Mouse (Mus musculus) cerebellum, postnatal 4 days (tissue): ENCODE results near the gene Crlf3.

Source experiments
- DNase-seq, 2 experiments: peaks; one replicate each; pipeline ENCODE4 v3.0.0; 2022; ENCODE audit warnings: low spot score in 2 of 2, mixed read lengths in 1 of 2

Crlf3 gene

DNA sequence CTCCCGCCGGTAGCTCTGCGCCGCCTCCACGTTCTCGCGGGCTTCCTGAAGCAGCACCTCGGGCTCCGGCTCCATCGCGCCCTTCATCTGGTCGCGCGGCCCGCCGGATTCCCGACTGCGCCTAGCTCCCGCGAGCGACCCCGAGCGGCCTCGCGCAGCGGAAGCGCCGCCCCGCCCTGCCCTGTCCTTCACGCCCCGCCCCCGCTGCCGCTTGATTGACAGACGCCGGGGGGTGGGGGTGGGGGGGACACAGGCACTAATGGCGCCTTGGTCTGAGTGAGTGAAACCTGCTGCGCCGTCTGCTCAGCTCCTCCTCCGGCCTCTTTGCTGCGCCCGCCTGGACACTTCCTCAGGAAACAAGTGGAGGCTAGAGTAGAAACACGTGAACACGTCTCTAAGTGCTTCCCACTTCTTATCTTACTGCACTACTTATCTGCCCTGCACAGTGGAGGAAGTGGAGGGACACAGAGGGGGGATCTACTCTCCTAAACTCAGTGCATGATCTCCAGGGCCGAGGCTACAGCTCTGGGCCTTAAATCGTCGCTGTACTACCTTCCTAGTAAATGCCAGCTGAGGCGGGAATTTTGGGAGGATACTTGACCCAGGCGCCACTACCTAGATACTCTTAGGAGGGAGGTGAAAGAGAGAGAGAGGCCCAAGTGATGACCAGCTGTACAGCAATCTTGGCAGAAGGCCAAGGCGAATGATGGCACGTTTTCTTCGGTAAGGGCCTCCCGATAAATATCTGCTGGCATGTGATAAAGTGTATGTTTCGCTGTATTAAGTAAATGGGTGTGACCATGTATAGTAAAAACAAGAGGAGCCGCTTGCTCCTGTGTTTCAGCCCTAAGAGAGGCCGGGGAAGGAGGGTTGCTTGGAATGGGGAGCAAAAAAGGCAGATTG, at the start of gene Crlf3:
Gene Crlf3 (minus strand): TSS at position 166 of the 903 bp plus-strand sequence.
- DNase-seq = peak; percentile 85 to 92

DNA sequence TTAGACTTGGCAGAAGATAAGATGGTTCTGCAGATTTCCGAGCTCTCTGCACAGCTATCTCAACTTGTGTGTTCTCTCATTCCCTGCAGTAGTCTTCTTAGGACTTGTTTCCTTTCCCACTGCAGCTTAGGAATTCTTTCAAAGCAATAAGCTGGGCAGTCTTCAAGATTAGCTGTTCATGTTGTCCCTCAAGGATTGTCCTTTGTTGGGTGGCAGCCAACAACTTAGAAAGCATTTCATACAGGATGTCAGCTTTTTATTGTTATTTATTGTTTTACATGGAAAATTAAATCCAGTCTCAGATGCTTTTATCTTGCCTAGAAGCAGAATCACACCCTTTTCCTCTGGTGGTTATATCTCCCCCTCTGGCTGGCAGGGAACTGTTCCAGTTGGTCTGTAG, 35.6 kb upstream of the Crlf3 start:
- DNase-seq = no peak

DNA sequence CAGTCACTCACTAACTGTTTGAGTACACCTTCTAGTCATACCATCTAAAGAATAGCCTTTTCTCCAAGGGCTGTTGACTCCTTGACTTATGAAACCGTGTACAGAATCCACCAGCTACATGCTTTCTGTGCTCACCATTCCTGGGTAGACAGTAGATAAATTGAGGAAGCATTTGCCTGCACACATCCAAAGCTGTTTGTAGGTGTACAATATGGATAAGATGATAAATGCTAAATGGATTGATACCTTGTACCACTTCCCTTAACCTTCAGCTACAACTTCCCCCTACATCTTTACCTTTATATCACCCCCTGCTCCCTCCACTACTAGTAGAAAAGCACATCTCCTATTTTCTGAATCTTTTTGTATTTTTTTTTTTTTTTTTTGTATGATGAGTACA, 23.6 kb upstream of the Crlf3 start:
- no peak for DNase-seq

DNA sequence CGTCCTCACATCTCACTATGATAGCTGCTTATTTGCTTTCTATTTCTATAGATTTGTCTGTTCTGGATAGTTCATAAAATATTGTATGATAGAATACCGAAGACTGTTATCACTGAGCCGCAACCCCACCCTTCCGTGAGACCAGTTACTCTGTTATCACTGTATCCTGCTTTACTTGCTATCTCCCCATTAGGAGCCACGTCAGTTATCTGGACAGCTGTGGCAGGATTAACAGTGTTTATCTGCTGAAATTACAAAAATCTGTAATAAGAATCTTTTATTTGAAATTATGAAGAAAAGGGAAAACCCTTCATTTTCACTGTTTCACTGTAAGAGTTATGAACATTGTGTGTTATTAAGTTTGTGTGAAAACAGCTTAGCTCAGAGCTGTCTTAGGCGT, 20.5 kb upstream of the Crlf3 start:
- no peak for DNase-seq

DNA sequence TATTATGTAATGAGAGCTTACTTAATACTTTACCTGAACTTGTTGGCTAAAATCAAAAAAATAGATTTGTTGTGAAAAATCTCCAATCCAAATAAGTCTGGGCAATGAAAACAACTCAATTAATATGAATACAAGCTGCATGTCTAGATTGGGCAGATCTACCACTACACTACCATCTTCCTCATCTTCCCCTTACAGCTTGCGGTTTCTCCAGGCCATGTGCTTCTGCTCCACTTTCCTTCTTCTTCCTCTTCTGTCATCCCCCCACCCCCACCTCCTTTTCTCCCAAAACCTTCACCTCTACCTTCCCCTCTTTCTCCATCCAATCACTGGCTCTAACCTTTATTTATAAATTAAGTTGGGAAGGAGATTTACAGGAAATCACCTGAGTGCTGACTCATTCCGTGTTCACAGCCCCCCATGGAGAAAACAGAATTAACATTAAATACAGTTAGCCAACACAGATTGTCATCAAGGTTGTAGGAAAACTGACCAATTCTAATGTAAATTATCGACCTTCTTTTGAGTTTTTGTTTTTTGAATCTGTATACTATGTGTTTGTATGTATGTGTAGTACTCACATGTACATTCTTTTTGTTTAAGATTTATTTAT, 17.8 kb upstream of the Crlf3 start:
- DNase-seq = no peak

DNA sequence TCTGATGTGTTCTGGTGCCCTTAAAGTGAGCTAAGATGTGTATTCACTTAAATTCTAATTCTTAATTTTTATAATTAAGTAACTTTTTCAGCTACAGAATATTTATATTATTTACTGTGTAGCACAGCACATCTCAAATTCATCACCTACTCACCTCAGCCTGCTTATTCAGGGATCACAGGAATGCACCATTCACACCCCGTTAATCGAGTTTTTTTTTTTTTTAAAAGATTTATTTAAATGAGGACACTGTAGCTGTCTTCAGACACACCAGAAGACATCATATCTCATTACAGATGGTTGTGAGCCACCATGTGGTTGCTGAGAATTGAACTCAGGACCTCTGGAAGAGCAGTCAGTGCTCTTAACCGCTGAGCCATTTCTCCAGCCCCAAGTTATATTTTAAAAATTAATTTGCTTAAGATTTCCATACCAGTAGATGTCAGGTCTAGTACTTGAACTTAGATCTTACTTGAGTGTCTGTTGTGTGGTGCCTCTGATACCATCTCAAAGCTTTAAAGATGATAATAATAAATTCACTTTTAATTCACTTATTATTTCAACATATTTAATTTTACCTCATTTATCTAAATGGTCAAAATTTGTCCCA, 9.9 kb upstream of the Crlf3 start:
- DNase-seq = no peak

DNA sequence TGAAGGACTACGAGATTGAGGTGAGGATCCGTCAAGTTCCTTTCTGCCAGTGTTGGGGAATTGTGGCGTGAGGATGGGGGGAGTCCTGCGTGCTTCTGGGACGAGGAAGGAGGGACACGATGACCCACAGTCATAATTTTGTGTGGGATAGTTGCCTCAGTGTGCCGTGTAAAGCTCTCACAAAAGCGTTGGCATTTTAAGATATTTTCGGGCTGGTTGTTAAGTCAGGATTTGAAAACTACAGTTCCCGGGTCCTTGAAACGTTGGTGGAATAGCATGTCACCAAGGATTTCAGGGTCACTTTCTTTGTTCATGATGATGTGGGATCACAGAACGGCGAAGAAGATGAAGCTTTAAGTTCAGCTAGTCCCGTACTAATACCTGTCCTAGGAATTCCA, 9.0 kb upstream of the Crlf3 start:
- no peak for DNase-seq

DNA sequence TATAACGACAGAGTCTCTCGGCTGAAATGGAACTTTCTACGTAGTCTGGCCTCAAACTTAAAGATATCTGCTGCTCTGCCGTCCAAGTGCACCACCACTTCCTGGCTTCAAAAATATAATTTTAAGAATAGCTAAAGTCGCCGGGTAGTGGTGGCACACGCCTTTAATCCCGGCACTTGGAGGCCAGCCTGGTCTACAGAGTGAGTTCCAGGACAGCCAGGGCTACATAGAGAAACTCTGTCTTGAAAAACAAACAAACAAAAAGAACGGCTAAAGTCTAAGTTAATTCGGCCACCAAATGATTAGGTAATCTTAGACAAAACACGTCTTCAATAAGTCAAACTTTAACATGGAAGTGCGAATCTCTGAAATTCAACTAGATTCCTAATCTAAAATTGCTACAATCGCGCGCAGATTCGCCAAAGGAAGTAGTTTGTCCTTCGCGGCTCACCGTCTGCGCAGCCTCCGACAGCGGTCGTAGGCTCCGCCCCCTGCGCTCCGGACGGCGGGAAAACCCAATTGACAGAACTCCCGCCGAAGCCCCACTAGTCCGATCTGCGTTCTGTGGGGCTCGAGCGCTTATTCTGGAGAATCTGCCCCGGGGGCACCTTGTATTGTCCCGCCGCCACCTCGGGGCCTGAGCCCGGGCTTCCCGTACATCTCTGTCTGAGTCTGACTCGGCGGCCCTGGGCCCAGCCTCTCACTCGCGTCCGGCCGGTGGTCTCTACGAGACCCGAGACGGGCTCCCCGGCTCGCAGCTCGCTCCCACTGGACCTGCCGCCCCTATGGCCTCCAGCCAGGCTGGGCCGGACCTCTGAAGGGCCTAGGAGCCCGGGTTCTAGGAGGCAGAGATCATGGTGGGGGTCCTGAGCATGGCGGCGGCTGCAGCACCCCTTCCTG, 8.4 kb upstream of the Crlf3 start, which contains the start of gene Atad5:
Gene Atad5 (plus strand): TSS at position 484 of the 900 bp plus-strand sequence.
- DNase-seq = peak; percentile 92 to 95

DNA sequence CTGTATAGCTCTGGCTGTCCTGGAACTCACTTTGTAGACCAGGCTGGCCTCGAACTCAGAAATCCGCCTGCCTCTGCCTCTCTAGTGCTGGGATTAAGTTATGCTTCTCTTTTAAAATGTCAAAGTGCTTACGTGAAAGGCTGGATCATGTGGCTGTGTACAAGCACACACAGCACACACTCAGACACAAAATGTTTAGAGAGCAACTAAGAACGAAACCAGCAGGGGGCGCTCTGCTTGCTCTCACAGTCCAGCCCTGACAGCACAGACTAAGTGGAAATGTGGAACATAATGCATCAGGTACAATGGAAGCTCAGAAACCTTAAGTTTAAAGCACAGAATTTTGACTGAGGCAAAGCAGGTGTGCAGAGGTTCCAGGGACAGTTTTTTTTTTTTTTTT, 6.1 kb upstream of the Crlf3 start:
- DNase-seq = peak; percentile 49 to 80

DNA sequence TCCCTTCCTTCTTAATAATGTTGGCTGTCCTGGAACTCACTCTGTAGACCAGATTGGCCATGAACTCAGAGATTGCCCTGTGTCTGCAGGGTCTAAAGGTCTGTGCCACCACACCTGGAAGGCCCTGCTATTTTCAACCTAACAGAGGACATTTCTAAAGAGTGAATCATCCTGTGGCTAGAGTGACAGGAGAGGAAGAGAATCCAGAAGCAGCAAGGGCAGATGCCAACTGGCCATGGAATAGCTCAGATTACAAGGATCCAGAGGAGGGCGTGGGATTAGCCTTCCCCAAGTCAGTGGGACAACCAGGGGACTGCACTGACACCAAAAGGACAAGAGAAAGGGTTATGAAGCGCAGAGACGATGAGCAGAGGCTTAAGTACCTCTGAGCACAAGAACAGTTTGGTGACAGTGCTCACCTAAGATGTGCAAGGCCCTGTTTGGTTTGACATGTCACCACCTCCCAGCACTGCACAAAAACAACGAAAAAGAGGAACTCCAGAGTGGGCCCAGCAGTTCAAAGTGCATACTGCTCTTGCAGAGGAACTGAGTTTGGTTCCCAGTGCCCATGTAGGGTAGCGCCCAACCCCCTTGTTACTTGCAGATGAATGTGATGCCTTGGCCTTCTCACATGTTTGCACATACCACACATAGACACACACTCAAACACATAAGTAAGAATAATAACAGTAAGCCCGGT, 4.7 kb upstream of the Crlf3 start:
- DNase-seq = no peak

DNA sequence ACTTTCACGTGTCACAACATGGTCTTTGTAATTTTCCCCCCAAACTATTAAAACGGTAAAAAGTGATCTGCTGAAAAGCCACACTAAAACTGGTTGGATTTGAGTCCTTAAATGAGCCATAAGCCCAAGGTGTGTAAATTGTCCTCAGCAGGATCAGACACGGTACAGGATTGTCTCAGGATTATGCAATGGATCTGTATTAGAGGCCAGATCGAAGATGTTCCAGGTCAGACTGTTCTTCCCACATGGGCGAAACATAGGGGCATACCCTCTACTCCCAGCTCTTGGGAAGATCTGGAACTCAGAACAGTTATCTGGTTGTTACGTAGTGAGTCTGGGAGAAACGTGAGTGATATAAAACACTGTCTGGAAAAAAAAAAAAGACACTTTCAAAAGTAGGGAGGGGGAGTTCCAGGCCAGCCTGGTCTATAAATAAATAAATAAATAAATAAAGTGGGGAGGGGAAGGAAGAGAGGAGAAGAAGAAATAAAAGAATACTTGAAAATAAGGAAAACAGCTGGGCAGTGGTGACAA, 1.1 kb upstream of the Crlf3 start:
- DNase-seq = no peak

DNA sequence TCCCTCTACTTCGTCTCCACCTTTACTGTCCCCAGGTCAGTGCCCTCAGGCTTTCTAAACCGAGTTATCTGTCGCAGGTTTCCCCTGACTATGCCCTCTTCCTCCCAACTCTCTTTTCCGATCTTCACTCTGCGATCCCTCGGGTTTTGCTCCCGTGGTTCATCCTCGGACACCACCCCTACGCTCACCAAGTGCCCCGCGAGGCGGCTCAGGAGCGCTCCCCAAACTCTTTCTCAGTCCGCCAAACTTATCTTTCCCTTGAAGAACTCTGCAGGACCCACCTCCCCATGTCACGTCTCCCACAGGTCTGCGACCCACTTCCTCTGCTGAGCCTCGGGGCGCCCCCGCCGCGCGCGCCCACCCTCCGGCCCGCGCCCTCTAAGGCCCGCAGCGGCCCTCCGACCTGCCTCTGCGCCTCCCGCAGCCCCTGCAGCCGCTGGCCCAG, 388 bp downstream of the Crlf3 start:
- DNase-seq = no peak

DNA sequence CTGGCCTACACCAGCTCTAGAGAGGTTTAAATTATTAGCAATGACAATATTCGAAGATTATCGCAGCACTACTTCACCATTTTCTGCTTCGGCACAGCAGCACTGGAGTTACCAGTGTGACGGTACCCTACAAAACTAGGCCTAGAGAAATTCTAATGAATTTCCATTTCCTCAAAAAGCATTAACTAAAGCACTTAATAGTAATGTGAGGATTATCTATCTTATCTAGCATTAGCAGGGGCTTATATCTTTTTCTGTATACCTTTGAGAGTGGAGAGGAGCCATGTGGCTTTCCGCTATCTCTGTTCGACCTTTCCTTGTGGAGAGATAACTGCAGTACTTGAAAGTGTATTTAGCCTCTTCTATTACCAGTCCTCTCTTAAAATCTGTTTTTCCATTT, 1.0 kb downstream of the Crlf3 start:
- DNase-seq = no peak

DNA sequence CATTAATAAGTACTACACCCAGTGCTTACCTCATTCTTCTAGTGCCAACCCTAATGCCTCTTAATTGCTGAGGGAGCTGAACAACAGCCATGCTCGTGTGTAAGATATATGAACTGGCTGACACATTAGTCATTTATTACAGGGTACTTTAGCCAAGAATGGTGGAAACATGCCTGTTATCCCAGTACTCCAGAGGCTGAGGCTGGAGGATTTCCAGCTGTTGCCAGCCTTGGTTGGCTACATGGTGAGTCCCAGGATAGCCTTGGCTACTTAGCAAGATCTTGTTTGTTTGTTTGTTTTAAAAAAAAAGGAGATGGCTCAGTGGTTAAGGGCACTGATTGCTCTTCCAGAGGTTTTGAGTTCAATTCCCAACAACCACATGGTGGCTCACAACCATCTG, 2.0 kb downstream of the Crlf3 start:
- no peak for DNase-seq

DNA sequence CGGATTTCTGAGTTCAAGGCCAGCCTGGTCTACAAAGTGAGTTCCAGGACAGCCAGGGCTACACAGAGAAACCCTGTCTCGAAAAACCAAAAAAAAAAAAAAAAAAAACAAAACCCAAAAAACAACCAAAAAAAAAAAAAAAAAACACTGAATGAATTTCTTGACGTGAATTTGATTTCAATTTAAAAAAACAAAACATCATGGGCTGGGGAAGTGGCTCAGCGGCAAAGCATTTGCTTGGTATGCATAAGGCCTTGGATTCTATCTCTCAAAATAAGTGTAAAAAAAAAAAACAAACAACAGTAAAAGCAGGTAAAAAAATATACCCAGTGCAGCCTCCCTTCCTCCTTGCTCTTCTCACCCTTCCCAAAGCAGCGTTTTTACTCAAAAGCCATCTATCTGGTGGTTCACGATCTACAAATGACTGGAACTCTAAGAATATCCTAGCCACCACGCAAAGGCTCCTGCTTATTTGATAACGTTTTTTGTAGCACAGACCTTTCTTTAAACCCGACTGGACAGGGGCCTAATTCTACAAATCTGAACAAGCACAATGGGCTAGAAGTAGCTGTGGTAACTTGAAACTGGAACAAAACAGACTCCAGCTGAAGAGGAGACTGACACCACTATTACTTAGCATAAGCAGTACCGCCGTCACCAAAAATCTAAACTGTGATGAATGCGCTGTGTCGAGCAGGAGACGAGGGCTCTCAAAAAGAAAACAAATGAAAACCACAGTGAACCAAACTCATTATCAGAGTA, 2.8 kb downstream of the Crlf3 start:
- no peak for DNase-seq

DNA sequence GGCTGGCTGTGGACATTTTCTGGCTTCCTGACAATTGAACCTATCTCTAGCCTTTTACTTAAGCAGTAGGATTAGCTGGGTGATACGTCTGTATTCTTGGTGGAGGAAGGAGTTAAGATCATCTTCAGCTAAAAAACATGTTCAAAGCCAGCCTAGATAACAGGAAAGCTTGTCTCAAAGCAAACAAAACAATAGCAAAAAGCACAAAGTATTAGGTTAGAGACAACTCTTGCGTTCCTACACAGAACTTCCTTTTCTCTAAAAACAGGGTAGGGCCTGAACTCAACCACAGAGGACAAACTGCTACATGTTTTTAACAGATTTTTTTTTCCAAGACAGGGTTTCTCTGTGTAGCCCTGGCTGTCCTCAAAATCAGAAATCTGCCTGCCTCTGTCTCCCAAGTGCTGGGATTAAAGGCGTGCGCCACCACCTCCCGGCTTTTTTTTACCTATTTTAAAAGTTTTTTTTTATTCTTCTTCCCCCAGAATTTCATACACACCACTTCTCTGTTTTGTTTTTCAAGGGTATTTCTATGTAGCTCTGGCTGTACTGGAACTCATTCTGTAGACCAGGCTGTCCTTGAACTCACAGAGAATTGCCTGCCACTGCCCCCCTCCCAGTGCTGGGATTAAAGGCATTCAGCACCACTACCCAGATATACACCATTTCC, 5.0 kb downstream of the Crlf3 start:
- DNase-seq = no peak

DNA sequence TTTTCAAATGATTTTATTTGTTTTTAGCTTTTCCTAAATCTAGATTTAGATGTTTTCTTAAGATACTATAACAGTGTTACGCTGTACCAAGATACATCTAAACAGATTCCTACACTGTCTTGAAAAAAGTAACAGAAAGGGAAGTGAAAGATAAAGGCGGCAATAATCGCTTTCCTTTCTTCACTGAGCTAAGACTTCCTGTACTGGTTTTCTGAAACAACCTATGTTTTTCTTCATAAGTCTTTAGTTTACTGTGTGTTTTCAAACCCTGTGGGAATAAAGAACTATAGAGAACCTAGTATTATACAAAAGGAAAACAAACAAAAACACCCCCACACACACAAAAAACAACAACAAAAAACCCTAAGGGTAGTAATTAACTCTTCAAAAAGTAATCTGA, 8.4 kb downstream of the Crlf3 start:
- no peak for DNase-seq

DNA sequence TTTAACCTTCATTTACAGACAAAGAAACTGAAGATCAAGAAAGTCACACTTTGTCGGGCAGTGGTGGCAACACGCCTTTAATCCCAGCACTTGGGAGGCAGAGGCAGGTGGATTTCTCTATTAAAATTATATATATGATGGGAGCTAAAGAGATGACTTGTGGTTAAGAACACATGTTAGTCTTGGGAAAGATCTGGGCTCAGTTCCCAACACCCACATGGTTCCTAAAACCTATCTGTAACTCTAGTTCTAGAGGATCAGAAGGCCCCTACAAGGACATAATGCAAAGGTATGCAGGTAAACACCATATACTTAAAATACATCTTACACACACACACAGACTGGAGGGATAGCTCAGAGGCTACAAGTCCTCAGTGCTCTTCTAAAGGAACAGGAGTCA, 9.8 kb downstream of the Crlf3 start:
- DNase-seq = no peak

DNA sequence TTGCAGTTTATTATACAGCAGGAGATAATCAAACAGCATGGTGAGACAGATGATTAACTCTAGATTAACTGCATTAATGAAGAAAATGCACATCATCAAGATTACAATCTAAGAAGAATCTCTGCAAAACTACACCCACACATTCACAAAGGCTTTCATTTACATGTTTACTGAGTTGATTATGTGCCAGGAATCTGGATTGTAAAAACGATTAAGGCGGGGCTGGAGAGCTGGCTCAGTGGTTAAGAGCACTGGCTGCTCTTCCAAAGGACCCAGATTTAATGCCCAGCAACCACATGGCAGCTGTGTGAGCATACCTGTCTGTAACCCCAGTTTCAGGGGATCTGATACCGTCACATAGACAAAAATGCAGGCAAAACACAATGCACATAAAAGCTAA, 11.0 kb downstream of the Crlf3 start:
- no peak for DNase-seq

DNA sequence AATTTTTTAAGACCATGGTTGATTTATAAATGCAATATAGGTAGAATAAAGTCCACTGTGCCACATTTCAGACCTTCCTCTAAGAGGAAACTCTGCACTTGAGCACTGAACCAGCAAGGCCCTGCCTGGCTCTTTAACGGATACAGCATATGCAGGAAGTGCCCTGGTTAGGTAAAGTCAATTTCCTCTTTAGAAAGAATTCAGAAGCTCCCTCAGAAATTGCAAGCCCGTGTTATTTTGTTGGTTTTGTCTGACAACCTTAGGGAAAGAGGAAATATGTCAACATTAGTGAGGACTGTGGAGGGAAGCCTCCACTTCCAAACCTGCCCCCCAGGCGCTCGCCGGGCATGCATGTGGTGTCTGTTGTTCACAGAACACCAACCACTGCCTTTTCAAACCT, 13.2 kb downstream of the Crlf3 start:
- DNase-seq = no peak
